Mouse (Mus musculus) liver, embryonic 14.5 days (tissue): ENCODE data around the gene Gm11037.

Experiments used
- CTCF ChIP-seq: IDR thresholded peaks from 2 replicates; pipeline ENCODE4 v1.5.1; 2016; ENCODE audit warnings: antibody characterized with exemption, low read depth, control low read depth
- EP300 ChIP-seq: IDR thresholded peaks from 2 replicates; pipeline ENCODE4 v1.6.1; 2016; ENCODE audit warnings: antibody characterized with exemption, low read depth

GRCm38 (mm10) chr2:131129836-131130235 is 3.5 kb upstream of the Gm11037 start:
- TF ChIP-seq CTCF (no peak), EP300 (peak; percentile 57)
